Mouse (Mus musculus): Measurements from ENCODE around the gene Mrnip. TPM values are rescaled to one million over a fixed set of nuclear protein-coding genes. Genes with fewer than 3 reads are reported as not detected.

The Mrnip gene
- polyA plus RNA-seq, 1 experiment = 3.7 TPM

DNA sequence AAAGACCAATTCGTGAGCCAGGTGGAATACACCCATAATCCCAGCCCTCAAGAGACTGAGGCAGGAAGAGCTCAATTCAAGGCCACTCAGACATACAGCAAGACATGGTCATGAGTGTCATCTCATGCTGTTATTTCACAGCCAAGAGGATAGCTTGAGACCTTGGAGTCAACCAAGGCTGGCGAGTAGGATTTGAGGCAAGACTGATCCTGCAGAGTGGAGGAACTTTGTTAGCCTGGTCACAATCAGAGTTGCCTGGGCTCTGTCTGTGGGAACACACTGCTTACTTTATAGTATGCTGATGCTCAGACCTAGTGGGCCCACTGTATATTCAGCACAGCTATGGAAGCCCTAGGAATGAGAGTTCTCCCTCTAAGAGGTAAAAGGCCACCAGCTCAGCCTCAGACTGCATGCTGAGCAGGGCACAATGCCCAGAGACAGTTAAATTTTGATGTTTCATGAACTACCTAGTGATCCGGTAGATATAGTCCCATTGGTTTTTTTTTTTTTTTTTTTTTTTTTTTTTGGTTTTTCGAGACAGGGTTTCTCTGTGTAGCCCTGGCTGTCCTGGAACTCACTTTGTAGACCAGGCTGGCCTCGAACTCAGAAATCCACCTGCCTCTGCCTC, 24.1 kb downstream of the Mrnip start:
- peaks cover 20% of the 10 kb centered on the region for H3K4me1 ChIP-seq
- H3K36me3 ChIP-seq (replicated peaks; ENCODE audit: low read length) = peaks cover 91% of the 10 kb centered on the region
- H3K27me3 ChIP-seq (replicated peaks) = no peaks in the 10 kb centered on the region
- TF ChIP-seq GATA1 (IDR thresholded peaks at IDR 0.05; ENCODE audit: borderline replicate concordance, low read length) = no peak
- TF ChIP-seq FLI1 (IDR thresholded peaks at IDR 0.05; ENCODE audit: low read length) = no peak
- H3K9me3 ChIP-seq = no peaks in the 10 kb centered on the region
- no peak overlapping the region for H3K4me3 ChIP-seq (replicated peaks)

DNA sequence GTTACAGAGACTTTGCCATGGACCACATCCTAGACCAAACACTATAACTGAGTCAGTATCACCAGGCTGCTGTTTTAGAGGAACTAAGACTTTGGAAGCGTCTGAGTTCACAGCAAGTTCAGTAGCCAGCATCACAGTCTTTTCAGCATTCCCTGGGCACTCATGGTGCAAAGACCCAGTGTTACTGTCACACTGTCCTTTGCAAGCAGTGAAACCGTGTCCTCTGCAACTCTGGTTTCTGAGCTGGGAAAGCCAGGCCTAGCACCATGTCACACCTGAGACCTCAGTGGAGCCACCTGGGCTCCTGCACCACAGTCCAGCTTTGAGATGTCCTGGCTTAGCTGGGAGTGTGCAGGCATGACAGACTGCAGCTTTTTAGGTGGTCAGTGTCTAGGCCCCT, 24.7 kb downstream of the Mrnip start:
- Histone ChIP-seq H3K36me3 (replicated peaks; ENCODE audit: low read length) (peaks cover 92% of the 10 kb centered on the region), H3K27me3 (replicated peaks) (no peaks in the 10 kb centered on the region), H3K4me1 (peaks cover 23% of the 10 kb centered on the region), H3K9me3 (no peaks in the 10 kb centered on the region), H3K4me3 (replicated peaks) (no peak overlapping the region)
- no peak for TF ChIP-seq FLI1 (IDR thresholded peaks at IDR 0.05; ENCODE audit: low read length)
- TF ChIP-seq GATA1 (IDR thresholded peaks at IDR 0.05; ENCODE audit: borderline replicate concordance, low read length) = no peak

DNA sequence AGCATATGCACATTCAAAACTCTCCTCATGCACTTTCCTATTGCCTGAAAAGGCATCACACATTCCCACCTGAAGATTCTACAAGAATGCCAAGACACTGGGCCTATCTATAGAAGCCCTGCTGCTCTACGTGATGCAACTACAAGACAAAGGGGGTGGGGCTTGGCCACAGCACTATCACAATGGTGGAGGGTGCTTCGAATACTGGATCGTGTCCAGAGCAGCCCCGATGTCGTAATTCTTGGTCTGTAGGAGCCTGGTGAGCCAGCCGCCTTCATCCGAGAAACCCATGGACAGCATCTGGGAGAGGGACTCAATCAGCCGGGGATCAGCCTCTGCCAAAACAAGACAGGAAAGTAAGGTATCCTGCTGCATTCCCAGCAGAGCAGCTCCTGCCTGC, 26.4 kb downstream of the Mrnip start:
- no peak overlapping the region for H3K4me3 ChIP-seq (replicated peaks)
- TF ChIP-seq FLI1 (IDR thresholded peaks at IDR 0.05; ENCODE audit: low read length) (no peak), GATA1 (IDR thresholded peaks at IDR 0.05; ENCODE audit: borderline replicate concordance, low read length) (no peak)

DNA sequence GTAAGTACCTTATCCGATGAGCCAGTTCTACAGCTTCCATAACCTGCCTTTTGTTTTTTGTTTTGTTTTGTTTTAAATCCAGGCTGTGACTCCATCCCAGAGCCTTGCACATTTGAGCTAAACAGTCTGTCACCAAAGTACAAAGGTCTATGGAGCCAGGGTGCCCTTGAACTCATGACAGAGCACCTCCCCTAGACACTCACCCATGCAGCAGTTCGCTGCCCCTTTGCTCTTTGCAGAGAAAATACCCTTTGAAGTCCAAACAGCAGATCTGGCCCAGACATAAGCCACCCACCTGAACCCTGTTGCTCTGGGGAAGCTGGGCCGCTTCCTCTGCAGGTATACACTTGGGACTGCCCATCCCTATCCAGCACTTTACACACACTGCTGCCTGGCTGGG, 27.3 kb downstream of the Mrnip start:
- no peaks in the 10 kb centered on the region for H3K9me3 ChIP-seq
- no peaks in the 10 kb centered on the region for H3K27me3 ChIP-seq (replicated peaks)
- TF ChIP-seq FLI1 (IDR thresholded peaks at IDR 0.05; ENCODE audit: low read length) (no peak), GATA1 (IDR thresholded peaks at IDR 0.05; ENCODE audit: borderline replicate concordance, low read length) (no peak)
- H3K4me3 ChIP-seq (replicated peaks) = no peak overlapping the region
- H3K4me1 ChIP-seq = peaks cover 29% of the 10 kb centered on the region
- H3K36me3 ChIP-seq (replicated peaks; ENCODE audit: low read length) = peaks cover 97% of the 10 kb centered on the region

More for the DNA sequence above, 26.4 kb downstream of the Mrnip start:
- H3K36me3 ChIP-seq (replicated peaks; ENCODE audit: low read length) = peaks cover 95% of the 10 kb centered on the region
- H3K9me3 ChIP-seq = no peaks in the 10 kb centered on the region
- H3K27me3 ChIP-seq (replicated peaks) = no peaks in the 10 kb centered on the region
- peaks cover 26% of the 10 kb centered on the region for H3K4me1 ChIP-seq

DNA sequence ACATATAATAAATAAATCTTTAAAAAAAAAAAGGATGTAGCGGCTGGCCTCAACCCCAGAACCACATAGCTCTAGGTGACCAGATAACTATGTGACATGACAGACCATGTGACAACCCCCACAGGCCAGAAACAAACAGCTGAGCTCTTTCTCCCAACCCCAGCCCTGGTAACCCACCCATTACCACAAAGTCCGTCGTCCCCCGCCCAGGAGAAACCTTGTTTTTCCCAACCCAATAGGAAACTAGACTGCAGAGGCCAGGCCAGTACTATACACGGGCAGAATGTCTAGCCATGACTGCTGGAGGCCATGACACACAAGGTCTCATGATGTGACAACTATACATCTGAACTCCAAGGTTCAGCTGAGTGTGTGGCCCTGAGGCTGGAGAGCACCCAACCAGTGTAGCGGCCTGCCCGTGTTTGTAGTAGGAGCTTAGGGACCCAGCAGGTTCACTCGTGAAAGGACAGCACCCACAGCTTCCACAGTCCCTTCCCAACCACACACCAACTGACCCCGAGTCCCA, 29.1 kb downstream of the Mrnip start:
- Histone ChIP-seq H3K4me1 (peaks cover 44% of the 10 kb centered on the region), H3K27me3 (replicated peaks) (no peaks in the 10 kb centered on the region), H3K4me3 (replicated peaks) (no peak overlapping the region), H3K9me3 (no peaks in the 10 kb centered on the region), H3K36me3 (replicated peaks; ENCODE audit: low read length) (peaks cover 97% of the 10 kb centered on the region)
- TF ChIP-seq GATA1 (IDR thresholded peaks at IDR 0.05; ENCODE audit: borderline replicate concordance, low read length) (no peak), FLI1 (IDR thresholded peaks at IDR 0.05; ENCODE audit: low read length) (no peak)

DNA sequence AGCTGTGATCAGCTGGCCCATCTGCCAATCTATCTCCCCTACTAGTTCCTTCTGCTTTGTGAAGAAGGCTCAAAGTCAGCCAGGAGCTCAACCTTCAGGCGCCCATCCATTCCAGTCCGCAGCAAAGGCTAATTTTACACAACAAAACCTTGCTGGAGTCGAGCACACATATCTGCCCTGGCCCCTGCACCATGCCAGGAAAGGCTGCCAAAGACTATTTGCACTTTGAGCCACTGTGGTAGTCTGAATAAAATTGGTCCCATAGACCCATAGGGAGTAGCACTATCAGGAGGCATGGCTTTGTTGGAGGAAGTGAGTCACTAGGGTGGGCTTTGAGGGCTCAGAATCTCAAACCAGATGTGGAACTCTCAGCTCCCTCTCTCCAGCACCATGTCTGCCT, 31.2 kb downstream of the Mrnip start:
- H3K27me3 ChIP-seq (replicated peaks) = no peaks in the 10 kb centered on the region
- no peak overlapping the region for H3K4me3 ChIP-seq (replicated peaks)
- H3K36me3 ChIP-seq (replicated peaks; ENCODE audit: low read length) = peaks cover 87% of the 10 kb centered on the region
- no peaks in the 10 kb centered on the region for H3K9me3 ChIP-seq
- peaks cover 52% of the 10 kb centered on the region for H3K4me1 ChIP-seq
- no peak for TF ChIP-seq FLI1 (IDR thresholded peaks at IDR 0.05; ENCODE audit: low read length)
- TF ChIP-seq GATA1 (IDR thresholded peaks at IDR 0.05; ENCODE audit: borderline replicate concordance, low read length) = no peak

DNA sequence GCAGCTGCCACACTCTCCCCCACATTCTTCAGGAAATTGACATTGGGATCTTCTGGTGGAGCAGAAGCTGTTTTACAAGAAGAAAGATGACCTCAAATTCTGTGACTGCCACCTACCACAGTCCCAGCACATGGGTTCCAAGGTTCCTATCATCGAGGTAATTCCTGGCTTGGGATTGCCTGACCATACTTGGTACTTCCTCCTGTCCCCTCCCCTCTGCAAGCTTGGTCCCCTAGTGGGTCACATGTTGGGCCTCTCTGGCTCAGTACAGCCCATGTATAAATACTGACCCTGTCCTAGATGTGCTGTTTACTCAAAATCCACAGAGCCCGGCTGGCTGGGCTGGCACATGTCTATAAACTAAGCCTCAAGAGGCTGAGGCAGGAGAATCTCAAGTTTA, 31.8 kb downstream of the Mrnip start:
- H3K9me3 ChIP-seq = no peaks in the 10 kb centered on the region
- H3K4me1 ChIP-seq = peaks cover 56% of the 10 kb centered on the region
- H3K4me3 ChIP-seq (replicated peaks) = no peak overlapping the region
- H3K27me3 ChIP-seq (replicated peaks) = no peaks in the 10 kb centered on the region
- H3K36me3 ChIP-seq (replicated peaks; ENCODE audit: low read length) = peaks cover 81% of the 10 kb centered on the region
- TF ChIP-seq GATA1 (IDR thresholded peaks at IDR 0.05; ENCODE audit: borderline replicate concordance, low read length) (no peak), FLI1 (IDR thresholded peaks at IDR 0.05; ENCODE audit: low read length) (no peak)

DNA sequence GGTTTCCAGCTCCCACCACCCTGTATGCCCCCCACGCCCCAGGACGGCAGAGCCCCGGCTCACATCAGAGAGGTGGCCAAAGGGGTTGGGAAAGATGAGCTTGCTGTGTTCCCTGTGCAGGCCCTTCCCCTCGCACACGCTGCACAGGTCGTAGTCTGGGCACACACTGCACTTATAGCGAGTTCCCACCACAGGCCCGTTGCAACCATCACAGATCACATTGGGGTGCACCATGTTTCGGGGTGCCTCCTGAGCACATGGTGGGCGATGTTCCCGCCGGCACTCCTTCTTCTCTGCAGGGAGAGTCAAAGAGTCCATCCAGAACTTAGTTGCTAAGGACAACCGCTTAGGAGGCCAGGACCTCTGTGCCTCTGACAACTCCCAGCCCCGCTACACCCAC, 33.1 kb downstream of the Mrnip start:
- no peaks in the 10 kb centered on the region for H3K9me3 ChIP-seq
- H3K27me3 ChIP-seq (replicated peaks) = no peaks in the 10 kb centered on the region
- H3K36me3 ChIP-seq (replicated peaks; ENCODE audit: low read length) = peaks cover 68% of the 10 kb centered on the region
- TF ChIP-seq FLI1 (IDR thresholded peaks at IDR 0.05; ENCODE audit: low read length) (no peak), GATA1 (IDR thresholded peaks at IDR 0.05; ENCODE audit: borderline replicate concordance, low read length) (no peak)
- peaks cover 69% of the 10 kb centered on the region for H3K4me1 ChIP-seq
- H3K4me3 ChIP-seq (replicated peaks) = peak overlapping the region; percentile 81

DNA sequence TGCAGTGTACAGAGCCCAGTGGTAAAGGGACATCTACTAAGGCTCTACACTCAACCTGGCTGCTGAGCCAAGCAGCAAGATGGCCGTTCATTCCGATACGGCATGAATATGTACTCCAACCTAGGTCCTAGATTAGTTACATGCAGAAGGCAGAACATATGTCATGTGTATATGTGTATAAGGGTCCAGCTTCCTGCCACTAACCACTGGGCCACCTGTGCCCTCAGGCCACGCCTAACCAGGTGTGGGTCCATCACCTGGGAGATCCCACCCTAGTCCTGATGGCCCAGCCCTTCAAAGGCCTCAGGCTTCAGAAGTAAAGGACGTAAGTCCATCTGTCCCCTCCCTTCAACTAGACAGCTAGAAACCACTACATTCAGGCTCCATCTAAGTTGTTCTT, 33.8 kb downstream of the Mrnip start:
- peak overlapping the region; percentile 75 for H3K4me3 ChIP-seq (replicated peaks)

DNA sequence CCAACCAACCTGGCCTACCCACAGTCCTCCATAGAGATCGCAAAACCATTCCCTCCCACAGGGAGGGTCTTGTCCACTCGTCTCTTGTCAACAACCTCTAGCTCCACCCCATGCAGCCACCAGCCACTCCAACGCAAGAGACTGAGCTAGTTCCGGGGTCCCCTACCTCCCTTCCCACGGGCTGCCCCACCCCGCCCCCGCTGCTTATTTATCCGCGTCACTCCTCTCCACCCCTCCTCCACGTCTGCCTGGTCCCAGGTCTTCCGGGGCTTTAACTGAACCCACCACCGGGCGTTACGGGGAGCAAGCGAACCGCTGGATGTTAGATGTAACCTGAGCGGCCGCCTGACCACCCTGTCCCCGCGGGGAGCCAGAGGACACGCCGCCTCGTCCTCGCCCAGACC, 35.9 kb downstream of the Mrnip start:
- H3K9me3 ChIP-seq = no peaks in the 10 kb centered on the region
- peaks cover 41% of the 10 kb centered on the region for H3K36me3 ChIP-seq (replicated peaks; ENCODE audit: low read length)
- peaks cover 74% of the 10 kb centered on the region for H3K4me1 ChIP-seq
- H3K4me3 ChIP-seq (replicated peaks) = peak overlapping the region; percentile 97
- H3K27me3 ChIP-seq (replicated peaks) = no peaks in the 10 kb centered on the region
- TF ChIP-seq FLI1 (IDR thresholded peaks at IDR 0.05; ENCODE audit: low read length) (no peak), GATA1 (IDR thresholded peaks at IDR 0.05; ENCODE audit: borderline replicate concordance, low read length) (no peak)

More for the DNA sequence above, 33.8 kb downstream of the Mrnip start:
- peaks cover 61% of the 10 kb centered on the region for H3K36me3 ChIP-seq (replicated peaks; ENCODE audit: low read length)
- TF ChIP-seq FLI1 (IDR thresholded peaks at IDR 0.05; ENCODE audit: low read length) = no peak
- no peak for TF ChIP-seq GATA1 (IDR thresholded peaks at IDR 0.05; ENCODE audit: borderline replicate concordance, low read length)
- H3K9me3 ChIP-seq = no peaks in the 10 kb centered on the region
- no peaks in the 10 kb centered on the region for H3K27me3 ChIP-seq (replicated peaks)
- peaks cover 76% of the 10 kb centered on the region for H3K4me1 ChIP-seq
